Mouse (Mus musculus) ovary, postnatal 36 days (tissue): ENCODE results near the gene Atp6v1g1.
A peak's percentile ranks its signal among the peaks of the same experiment; 100 is the strongest.

Experiments used
- DNase-seq: peaks from one replicate; pipeline ENCODE4 v3.0.0; 2022; ENCODE audit warnings: low spot score, mixed read lengths

Atp6v1g1 gene

DNA sequence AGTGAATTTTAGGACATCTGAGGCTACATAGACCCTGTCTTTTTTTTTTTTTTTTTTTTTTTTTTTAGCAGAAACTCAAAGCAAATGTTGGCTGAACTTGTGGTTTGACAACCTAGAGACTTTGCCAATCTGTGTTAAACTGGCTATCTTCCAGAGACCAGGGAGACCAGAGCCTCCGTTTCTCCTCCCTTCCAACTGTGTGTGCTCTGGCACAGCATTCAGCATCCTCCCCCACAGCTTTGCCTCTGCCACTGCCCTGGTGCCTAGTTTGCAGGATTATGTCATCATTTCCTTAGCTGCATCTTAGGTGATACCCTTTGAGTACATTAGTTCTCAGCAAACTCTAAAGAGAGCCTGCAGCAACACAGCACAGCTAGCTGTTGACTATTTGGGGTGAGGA is 3.2 kb downstream of the Atp6v1g1 start:
- DNase-seq, result no peak

- DNase-seq, result no peak
These were observed 3.9 kb downstream of the Atp6v1g1 start for GRCm38 (mm10) chr4:63548491-63548890.

- DNase-seq, result no peak
These were observed 6.3 kb downstream of the Atp6v1g1 start for GRCm38 (mm10) chr4:63550908-63551307.

- DNase-seq, result no peak
These were observed 8.3 kb downstream of the Atp6v1g1 start for GRCm38 (mm10) chr4:63552865-63553264.

DNA sequence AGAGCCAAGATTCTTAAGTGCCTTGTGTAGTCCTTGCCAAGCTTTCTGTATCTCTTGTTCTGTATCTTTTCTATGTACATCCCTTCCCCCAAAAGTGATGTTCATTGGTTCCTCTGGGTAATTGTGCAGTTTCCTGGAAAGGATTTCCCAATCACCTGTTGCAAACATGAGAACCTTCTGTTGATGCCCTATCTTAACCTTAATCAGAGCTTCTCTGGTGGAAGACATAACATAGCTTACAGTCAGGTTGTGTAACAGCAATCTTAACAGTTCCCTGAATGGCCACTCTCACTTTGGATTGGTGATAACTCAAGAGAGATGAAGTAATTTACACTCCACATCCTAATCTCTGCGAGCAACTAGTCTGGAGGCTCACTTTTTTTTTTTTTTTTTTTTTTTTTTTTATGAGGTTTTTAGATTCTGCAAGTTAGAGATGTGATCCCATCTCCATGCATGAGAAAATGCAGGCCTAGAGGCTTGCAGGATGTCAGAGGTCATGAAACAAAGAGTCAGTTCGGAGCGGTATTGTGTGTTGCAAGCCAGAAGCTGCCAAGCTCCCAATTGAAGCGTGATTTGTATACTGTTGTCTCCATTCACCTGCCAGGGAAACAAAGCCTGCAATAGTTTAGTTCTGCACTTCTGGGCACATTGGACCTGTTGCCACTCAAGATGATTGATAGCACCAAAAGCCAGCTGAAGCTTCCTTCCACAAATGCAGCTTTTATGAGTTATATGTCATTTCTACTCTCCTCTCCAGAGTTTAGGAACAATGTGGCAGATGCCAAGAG is 9.4 kb downstream of the Atp6v1g1 start:
- DNase-seq, result no peak

DNA sequence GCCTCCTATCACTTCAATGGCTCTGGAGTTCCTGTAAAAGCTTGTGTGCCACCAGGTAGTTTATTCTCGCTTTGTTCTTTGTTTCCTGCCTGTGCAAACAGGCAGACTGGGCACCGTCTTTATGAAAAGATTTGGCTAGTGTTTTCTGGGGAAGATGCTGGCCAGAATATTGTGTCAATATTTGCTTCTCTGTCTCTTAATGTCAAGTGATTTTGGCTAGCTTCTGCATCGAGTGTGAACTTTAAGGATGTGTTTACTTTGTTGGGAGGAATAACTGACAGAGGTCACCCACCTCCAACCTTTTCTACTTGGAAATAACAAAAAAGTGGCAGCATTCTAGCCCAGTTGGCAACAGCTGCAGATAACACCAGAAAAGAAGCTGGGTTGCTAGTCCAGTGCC is 10.0 kb downstream of the Atp6v1g1 start:
- no peak for DNase-seq

- no peak for DNase-seq
These were observed 10.5 kb downstream of the Atp6v1g1 start for GRCm38 (mm10) chr4:63555111-63555510.

DNA sequence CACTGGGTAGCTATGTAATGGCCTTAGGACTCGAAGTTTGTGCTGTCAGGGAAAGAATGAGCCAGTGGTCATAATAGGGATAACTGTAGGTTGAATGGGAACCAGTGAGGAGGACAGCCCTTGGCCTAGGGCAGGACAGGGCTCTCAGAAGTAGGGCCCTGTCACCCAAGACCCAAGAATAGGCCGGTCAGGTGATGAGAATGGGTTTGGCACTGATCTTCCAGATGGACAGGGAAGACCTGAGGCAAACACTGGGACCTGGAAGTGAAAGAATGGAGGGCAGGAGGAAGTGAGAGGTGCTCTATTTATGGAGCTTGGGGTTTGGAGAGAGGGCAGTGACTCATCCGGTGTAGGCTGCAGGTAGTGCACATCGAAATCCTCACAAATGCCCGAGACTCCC is 12.1 kb downstream of the Atp6v1g1 start:
- DNase-seq, result no peak

GRCm38 (mm10) chr4:63557124-63558059 is 12.8 kb downstream of the Atp6v1g1 start:
- no peak for DNase-seq

DNA sequence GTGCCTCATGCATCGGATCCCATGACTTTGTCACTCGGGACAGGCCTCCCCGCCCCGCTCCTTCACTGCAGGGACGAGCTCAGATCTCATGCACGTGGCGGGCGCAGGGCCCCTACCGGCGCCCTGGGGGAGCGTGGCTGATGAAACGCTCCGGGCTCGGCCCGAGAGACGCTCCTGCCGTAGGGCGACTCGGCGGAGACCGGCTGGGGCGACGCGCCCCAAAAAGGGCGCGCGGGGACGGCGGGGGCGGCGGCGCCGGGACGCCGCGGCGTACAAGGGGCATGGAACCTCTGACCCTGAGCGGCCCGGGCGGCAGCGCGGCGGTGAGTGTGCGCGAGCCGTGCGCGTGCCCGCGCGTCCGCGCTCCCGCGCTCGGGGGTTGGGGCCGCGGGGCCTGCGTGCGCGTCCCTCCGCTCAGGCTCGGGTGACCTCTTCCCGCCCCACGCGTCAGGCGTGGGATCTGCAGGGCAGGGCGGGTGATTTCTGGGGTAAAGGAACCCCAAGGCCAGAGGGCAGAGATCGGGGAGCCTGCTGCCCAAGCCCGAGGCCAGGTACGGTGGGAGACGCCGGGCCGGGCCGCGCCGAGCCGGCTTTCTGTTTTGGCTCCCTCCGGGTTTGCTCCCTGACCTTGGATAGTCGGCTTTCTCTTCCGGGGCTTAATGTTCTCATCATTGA is 14.0 kb downstream of the Atp6v1g1 start, which contains the start of gene Tmem268:
TSS of gene Tmem268 (plus strand) at position 375 of the 675 bp plus-strand sequence.
- peak; percentile 84 for DNase-seq

- DNase-seq, result no peak
These were observed 14.6 kb downstream of the Atp6v1g1 start for GRCm38 (mm10) chr4:63559127-63559697.

GRCm38 (mm10) chr4:63560079-63560478 is 15.5 kb downstream of the Atp6v1g1 start:
- DNase-seq, result no peak

GRCm38 (mm10) chr4:63561861-63562675 is 17.5 kb downstream of the Atp6v1g1 start:
- no peak for DNase-seq

GRCm38 (mm10) chr4:63562742-63563141 is 18.2 kb downstream of the Atp6v1g1 start:
- no peak for DNase-seq

DNA sequence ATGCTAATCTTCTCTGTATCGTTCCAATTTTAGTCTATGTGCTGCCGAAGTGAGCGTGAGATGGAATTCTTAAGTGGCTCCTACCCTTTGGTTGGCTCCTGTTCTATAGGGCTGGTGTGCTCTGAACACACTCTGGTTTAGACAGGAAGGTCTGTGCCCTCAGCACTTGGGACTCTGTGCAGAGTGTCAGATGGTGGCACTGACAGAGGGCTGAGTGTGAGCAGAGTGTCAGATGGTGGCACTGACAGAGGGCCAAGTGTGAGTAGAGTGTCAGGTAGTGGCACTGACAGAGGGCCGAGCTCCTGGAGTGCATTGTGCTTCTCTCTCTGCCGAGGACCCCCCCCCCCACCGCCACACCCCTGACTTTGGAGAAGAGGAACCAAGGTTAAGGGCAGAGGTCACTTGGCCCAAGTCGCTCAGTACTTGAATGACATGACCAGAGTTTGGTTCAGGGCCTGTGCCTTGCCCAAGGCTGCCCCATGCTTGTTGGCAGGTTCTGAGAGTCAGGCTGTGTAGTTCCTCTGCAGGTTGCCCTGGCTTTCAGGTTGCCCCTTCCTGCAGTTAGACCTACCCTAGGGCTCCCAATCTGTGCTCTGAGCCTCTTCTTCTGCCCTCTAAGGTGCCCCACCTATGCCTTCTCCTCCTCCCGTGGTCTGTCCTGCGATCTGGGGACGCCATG is 23.3 kb downstream of the Atp6v1g1 start:
- DNase-seq, result no peak

- DNase-seq, result no peak
These were observed 24.8 kb downstream of the Atp6v1g1 start for GRCm38 (mm10) chr4:63569322-63569721.

DNA sequence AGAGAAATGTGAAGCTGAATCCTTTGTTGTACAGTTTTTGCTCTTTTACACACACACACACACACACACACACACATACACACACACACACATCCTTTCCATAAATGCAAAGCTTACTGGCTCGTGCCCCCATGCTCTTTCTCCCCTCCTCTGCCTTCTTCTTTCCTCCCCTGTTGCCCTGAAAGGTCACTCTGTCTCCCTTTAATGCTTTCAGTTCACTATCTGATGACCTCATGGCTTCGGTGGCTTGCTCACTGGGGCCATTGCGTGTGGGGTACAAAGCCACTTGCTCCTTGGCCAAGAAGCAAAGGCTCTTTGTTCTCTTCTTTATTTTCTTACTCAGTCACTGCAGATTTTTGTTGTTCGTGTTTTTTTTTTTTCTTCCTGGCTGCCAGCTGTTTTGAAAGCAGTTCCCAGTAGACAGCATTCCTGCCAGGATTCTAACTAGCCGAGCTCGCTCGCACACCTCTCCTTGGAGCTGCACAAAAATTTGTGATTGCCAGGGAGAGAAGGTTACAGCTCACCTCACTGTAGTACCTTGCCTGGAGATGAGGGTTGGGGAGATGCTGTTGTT is 25.7 kb downstream of the Atp6v1g1 start:
- no peak for DNase-seq

DNA sequence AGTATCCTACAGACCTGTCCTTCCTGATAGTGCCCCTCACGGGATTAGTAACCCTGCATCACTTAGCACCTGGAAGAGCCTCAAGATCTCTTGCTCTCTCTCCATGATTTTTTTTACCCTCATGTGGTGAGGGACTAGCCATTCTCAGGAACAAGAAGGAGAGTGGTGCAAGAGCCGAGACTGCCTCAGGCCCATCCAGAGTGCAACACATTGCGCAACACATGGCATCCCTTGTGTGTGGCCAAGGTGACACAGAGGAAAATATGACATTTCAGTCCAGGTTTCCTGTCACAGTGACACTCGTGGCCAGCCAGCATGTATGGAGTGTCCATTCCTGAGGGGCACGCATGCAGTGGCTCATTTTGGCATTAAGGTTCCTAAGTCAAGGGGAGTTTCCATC is 28.0 kb downstream of the Atp6v1g1 start:
- DNase-seq, result no peak

DNA sequence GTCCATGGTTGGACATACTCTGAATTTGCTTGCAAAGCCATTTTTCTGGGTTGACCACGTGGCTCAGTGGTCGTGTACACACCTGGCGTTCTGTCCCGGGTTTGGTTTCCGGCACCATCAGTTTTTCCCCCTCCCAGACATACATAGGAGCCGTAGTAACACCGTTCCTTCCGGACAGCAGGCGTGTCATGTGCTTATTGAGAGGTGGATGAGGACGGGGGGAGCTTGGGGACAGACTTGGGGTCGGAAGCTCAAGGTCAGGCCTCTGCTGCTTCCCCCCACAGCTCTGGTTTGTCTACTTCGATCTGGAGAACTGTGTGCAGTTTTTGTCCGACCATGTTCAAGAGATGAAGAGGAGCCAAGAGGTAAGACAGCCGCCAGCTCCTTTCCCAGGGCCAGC is 35.1 kb downstream of the Atp6v1g1 start:
- DNase-seq, result no peak

GRCm38 (mm10) chr4:63580078-63580477 is 35.5 kb downstream of the Atp6v1g1 start:
- DNase-seq, result no peak
